Mouse (Mus musculus): ENCODE results near the gene Hscb. TPM values are rescaled to one million over a fixed set of nuclear protein-coding genes. Genes with fewer than 3 reads are reported as not detected.

Hscb gene
- polyA plus RNA-seq, 1 experiment from 2014 or later, result 51.3 TPM

GRCm38 (mm10) chr5:110875286-110875685 is 35.7 kb upstream of the Hscb start:
- 74% methylated on average over 1 of the region's 1 CpGs for WGBS
- no peak overlapping the region for H3K9ac ChIP-seq (ENCODE audit: low read depth, low read length)
- H3K27ac ChIP-seq, result no peak overlapping the region
- H3K4me2 ChIP-seq (ENCODE audit: low read length), result no peak overlapping the region
- H3K27me3 ChIP-seq (ENCODE audit: insufficient read depth, low read length), result no peaks in the 10 kb centered on the region
- no peak for TF ChIP-seq CTCF (IDR thresholded peaks at IDR 0.05; ENCODE audit: low read depth)
- H3K36me3 ChIP-seq (ENCODE audit: insufficient read depth, low read length), result no peaks in the 10 kb centered on the region
- ATAC-seq (replicated peaks; ENCODE audit: low FRiP score, low read depth), result no peak
- no peaks in the 10 kb centered on the region for H3K9me3 ChIP-seq (replicated peaks; ENCODE audit: low read length)
- no peak for DNase-seq (ENCODE audit: low spot score)
- H3K4me3 ChIP-seq (replicated peaks; ENCODE audit: low read depth, low read length), result no peak overlapping the region
- H3K4me1 ChIP-seq (replicated peaks; ENCODE audit: insufficient read depth, low read length), result no peaks in the 10 kb centered on the region

GRCm38 (mm10) chr5:110874711-110875110 is 35.1 kb upstream of the Hscb start:
- no peak for TF ChIP-seq CTCF (IDR thresholded peaks at IDR 0.05; ENCODE audit: low read depth)
- no peaks in the 10 kb centered on the region for H3K36me3 ChIP-seq (ENCODE audit: insufficient read depth, low read length)
- no peak overlapping the region for H3K9ac ChIP-seq (ENCODE audit: low read depth, low read length)
- no peak for ATAC-seq (replicated peaks; ENCODE audit: low FRiP score, low read depth)
- no peaks in the 10 kb centered on the region for H3K27me3 ChIP-seq (ENCODE audit: insufficient read depth, low read length)
- H3K4me3 ChIP-seq (replicated peaks; ENCODE audit: low read depth, low read length), result no peak overlapping the region
- H3K27ac ChIP-seq, result no peak overlapping the region
- DNase-seq (ENCODE audit: low spot score), result no peak
- H3K4me2 ChIP-seq (ENCODE audit: low read length), result no peak overlapping the region
- no peaks in the 10 kb centered on the region for H3K9me3 ChIP-seq (replicated peaks; ENCODE audit: low read length)
- no peaks in the 10 kb centered on the region for H3K4me1 ChIP-seq (replicated peaks; ENCODE audit: insufficient read depth, low read length)

- no peak for DNase-seq (ENCODE audit: low spot score)
- Histone ChIP-seq H3K27me3 (ENCODE audit: insufficient read depth, low read length) (no peaks in the 10 kb centered on the region), H3K4me3 (replicated peaks; ENCODE audit: low read depth, low read length) (no peak overlapping the region), H3K36me3 (ENCODE audit: insufficient read depth, low read length) (no peaks in the 10 kb centered on the region), H3K9me3 (replicated peaks; ENCODE audit: low read length) (no peaks in the 10 kb centered on the region), H3K4me2 (ENCODE audit: low read length) (no peak overlapping the region), H3K9ac (ENCODE audit: low read depth, low read length) (no peak overlapping the region), H3K27ac (no peak overlapping the region), H3K4me1 (replicated peaks; ENCODE audit: insufficient read depth, low read length) (no peaks in the 10 kb centered on the region)
- 94% methylated on average over 6 of the region's 6 CpGs for WGBS
- TF ChIP-seq CTCF (IDR thresholded peaks at IDR 0.05; ENCODE audit: low read depth), result no peak
- ATAC-seq (replicated peaks; ENCODE audit: low FRiP score, low read depth), result no peak
Measured at GRCm38 (mm10) chr5:110873160-110873559, 33.6 kb upstream of the Hscb start.

GRCm38 (mm10) chr5:110869242-110869669 is 29.7 kb upstream of the Hscb start:
- Histone ChIP-seq H3K27ac (no peak overlapping the region), H3K9me3 (replicated peaks; ENCODE audit: low read length) (no peaks in the 10 kb centered on the region), H3K9ac (ENCODE audit: low read depth, low read length) (no peak overlapping the region), H3K4me2 (ENCODE audit: low read length) (no peak overlapping the region), H3K4me1 (replicated peaks; ENCODE audit: insufficient read depth, low read length) (no peaks in the 10 kb centered on the region), H3K36me3 (ENCODE audit: insufficient read depth, low read length) (no peaks in the 10 kb centered on the region), H3K4me3 (replicated peaks; ENCODE audit: low read depth, low read length) (no peak overlapping the region), H3K27me3 (ENCODE audit: insufficient read depth, low read length) (no peaks in the 10 kb centered on the region)
- 55% methylated on average over 8 of the region's 8 CpGs for WGBS
- no peak for TF ChIP-seq CTCF (IDR thresholded peaks at IDR 0.05; ENCODE audit: low read depth)
- no peak for DNase-seq (ENCODE audit: low spot score)
- no peak for ATAC-seq (replicated peaks; ENCODE audit: low FRiP score, low read depth)

- Histone ChIP-seq H3K27me3 (ENCODE audit: insufficient read depth, low read length) (no peaks in the 10 kb centered on the region), H3K27ac (no peak overlapping the region), H3K4me1 (replicated peaks; ENCODE audit: insufficient read depth, low read length) (no peaks in the 10 kb centered on the region), H3K4me2 (ENCODE audit: low read length) (no peak overlapping the region), H3K9ac (ENCODE audit: low read depth, low read length) (no peak overlapping the region), H3K9me3 (replicated peaks; ENCODE audit: low read length) (no peaks in the 10 kb centered on the region), H3K4me3 (replicated peaks; ENCODE audit: low read depth, low read length) (no peak overlapping the region), H3K36me3 (ENCODE audit: insufficient read depth, low read length) (no peaks in the 10 kb centered on the region)
- no peak for TF ChIP-seq CTCF (IDR thresholded peaks at IDR 0.05; ENCODE audit: low read depth)
- DNase-seq (ENCODE audit: low spot score), result no peak
- WGBS, result 75% methylated on average over 4 of the region's 4 CpGs
- no peak for ATAC-seq (replicated peaks; ENCODE audit: low FRiP score, low read depth)
Measured at GRCm38 (mm10) chr5:110868460-110868859, 28.9 kb upstream of the Hscb start.

- Histone ChIP-seq H3K4me1 (replicated peaks; ENCODE audit: insufficient read depth, low read length) (no peaks in the 10 kb centered on the region), H3K27me3 (ENCODE audit: insufficient read depth, low read length) (no peaks in the 10 kb centered on the region), H3K4me3 (replicated peaks; ENCODE audit: low read depth, low read length) (no peak overlapping the region), H3K9me3 (replicated peaks; ENCODE audit: low read length) (no peaks in the 10 kb centered on the region), H3K9ac (ENCODE audit: low read depth, low read length) (no peak overlapping the region), H3K36me3 (ENCODE audit: insufficient read depth, low read length) (no peaks in the 10 kb centered on the region), H3K27ac (no peak overlapping the region), H3K4me2 (ENCODE audit: low read length) (no peak overlapping the region)
- no peak for TF ChIP-seq CTCF (IDR thresholded peaks at IDR 0.05; ENCODE audit: low read depth)
- DNase-seq (ENCODE audit: low spot score) (no peak), ATAC-seq (replicated peaks; ENCODE audit: low FRiP score, low read depth) (no peak)
- 87% methylated on average over 5 of the region's 5 CpGs for WGBS
Measured at GRCm38 (mm10) chr5:110860445-110860844, 20.9 kb upstream of the Hscb start.

- WGBS, result 16% methylated on average over 13 of the region's 13 CpGs
- Histone ChIP-seq H3K27ac (peak overlapping the region; percentile 85), H3K9ac (ENCODE audit: low read depth, low read length) (no peak overlapping the region), H3K27me3 (ENCODE audit: insufficient read depth, low read length) (no peaks in the 10 kb centered on the region), H3K4me3 (replicated peaks; ENCODE audit: low read depth, low read length) (0 out of 2 replicates have a peak overlapping the region, but pooled peaks have one; percentile 14), H3K4me1 (replicated peaks; ENCODE audit: insufficient read depth, low read length) (no peaks in the 10 kb centered on the region), H3K4me2 (ENCODE audit: low read length) (peak overlapping the region; percentile 45), H3K9me3 (replicated peaks; ENCODE audit: low read length) (no peaks in the 10 kb centered on the region), H3K36me3 (ENCODE audit: insufficient read depth, low read length) (no peaks in the 10 kb centered on the region)
- DNase-seq (ENCODE audit: low spot score) (peak; percentile 93), ATAC-seq (replicated peaks; ENCODE audit: low FRiP score, low read depth) (peak; percentile 68; the same call in 1 of the 2 replicates)
- no peak for TF ChIP-seq CTCF (IDR thresholded peaks at IDR 0.05; ENCODE audit: low read depth)
Measured at GRCm38 (mm10) chr5:110859013-110859650, 19.6 kb upstream of the Hscb start.

Measured in kidney, postnatal 0 days (tissue).